Mouse (Mus musculus) spleen, postnatal 10 days (tissue): ENCODE results near the gene Gm45208.

Experiments
- DNase-seq, 2 experiments: peaks; one replicate each; pipeline ENCODE4 v3.0.0; 2021 to 2022; ENCODE audit warnings: low spot score in 2 of 2

Gene Gm45208

GRCm38 (mm10) chrX:7727176-7727575 is 5.1 kb downstream of the Gm45208 start:
- DNase-seq, result no peak

DNA sequence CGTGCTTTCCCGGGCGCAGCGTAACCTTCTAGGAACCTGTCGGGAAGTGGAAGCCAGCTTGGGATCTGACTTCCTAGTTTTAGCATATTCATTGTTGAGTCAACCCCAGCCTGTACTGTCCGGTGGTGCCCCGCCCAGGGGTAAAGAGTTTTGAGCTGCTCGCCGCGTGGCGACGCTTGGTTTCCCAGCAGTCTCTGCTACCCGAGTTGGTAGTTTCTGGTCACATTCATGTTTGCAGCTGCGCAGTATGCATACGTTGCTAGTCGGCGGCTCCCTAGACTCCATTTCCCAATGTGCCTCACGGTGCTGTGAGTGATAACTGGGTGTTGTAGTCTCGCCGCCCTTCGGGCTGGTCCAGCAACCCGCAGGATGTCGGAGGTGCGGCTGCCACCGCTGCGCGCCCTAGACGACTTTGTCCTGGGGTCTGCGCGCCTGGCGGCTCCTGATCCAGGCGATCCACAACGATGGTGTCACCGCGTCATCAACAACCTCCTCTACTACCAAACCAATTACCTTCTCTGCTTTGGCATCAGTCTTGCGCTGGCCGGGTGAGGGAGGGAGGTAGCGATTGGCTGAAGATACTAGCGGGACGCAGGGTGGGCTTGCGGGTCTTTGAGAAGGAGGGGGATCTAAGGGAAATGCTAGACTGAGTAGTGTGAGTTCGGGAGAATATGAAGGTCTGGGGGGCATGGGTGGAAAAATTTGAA is 6.3 kb downstream of the Gm45208 start, which contains the start of gene Praf2:
Gene Praf2, plus strand, starts transcription at position 225 of the 707 bp plus-strand sequence.
- DNase-seq, result peak; percentile 38 to 76

DNA sequence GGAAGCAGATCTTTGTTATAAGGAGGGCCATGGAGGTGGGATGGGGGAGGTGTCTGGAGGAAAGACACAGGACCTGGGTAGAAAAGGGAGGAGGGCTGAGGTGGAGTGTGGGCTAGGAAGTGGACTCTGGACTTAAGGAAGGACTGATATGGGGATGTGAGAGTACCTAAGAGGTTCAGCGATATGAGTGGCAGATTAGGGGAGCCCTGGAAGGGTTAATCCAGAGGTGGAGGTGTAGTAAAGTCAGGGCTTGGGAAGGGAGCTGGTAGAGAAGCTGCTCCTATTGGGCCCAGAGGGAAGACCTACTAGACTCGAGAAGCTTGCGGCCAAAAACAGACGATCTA is 6.8 kb downstream of the Gm45208 start:
- DNase-seq, result no peak

DNA sequence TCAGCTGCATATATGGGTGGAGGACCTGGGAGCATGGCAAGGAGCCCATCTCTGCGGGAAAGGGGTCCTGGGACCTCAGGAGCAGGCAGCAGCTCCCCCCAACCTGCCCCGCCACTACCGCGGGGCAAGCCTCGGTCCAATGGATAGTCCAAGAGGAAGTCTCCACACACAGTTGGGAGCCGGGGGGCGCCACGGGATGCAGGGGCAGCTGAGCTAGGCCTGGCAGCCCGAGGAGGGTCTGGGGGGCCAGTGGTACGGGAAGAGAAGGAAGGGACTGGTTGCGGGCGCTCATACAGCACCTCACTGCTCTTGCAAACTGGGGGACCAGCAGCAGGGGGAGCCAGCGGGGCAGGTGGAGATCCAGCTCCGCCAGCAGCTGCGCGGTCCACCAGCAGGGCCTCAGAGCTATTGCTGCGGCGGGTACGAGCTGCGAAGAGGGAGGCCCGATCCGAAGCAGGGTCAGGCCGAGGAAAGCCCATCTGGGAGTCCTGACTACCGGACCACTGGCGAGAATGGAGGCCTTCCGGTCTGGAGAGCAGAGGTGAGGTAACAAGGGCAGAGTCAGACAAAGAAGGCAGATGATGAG is 11.6 kb downstream of the Gm45208 start:
- DNase-seq, result peak; percentile 82 to 93

DNA sequence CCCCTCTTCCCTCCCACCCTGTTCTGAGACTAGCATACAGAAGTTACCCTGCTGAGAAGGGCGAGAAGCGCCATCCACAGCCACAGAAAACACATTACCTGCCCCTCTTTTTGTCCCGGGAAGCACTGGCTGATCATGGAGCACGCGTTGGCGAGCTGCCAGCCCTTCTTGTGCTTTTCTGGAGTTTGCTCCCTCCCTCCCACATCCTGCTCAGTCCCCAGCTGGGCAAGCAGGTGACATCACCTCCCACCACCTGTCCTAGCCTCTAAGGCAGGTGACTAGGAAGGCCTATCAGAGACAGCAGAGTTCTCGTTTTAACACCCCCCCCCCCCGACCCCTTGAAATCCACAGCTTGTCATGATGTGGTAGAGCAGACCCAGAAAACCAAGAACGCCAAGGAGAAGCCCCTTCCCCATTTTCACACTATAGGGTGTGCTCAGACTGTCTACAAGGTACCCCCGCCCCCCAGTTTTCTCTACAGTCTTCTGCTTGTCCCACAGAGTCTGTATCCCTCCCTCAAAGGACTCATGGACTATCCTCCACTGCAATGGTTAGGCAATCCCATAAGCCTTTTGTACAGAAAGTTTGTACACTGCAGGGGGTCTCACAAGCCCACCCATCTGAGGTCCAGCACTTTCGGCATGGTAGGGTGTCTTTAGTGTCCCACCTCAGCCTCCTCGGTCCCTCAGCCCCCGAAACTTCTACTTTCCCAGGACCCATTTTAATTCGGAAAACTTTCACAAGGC is 17.5 kb downstream of the Gm45208 start:
- no peak for DNase-seq

GRCm38 (mm10) chrX:7740082-7740819 is 18.2 kb downstream of the Gm45208 start:
- DNase-seq, result no peak

- no peak for DNase-seq
These were observed 19.1 kb downstream of the Gm45208 start for GRCm38 (mm10) chrX:7741103-7741502.

DNA sequence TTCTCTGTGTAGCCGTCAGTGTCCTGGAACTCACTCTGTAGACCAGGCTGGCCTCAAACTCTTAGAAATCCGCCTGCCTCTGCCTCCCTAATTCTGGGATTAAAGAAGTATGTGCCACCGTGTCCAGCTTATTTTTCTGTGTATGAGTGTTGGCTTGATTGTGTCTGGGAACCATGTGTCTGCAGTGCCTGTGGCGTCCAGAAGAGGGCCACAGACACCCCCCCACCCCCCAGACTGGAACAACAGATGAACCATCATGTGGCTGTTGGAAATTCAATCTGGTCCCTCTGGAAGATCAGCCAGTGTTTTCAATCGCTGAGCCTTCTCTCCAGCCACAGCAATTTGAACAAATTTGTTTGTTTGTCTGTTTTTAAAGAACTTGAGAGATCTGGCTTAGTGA is 21.4 kb downstream of the Gm45208 start:
- no peak for DNase-seq

GRCm38 (mm10) chrX:7744940-7745339 is 22.9 kb downstream of the Gm45208 start:
- DNase-seq, result no peak

DNA sequence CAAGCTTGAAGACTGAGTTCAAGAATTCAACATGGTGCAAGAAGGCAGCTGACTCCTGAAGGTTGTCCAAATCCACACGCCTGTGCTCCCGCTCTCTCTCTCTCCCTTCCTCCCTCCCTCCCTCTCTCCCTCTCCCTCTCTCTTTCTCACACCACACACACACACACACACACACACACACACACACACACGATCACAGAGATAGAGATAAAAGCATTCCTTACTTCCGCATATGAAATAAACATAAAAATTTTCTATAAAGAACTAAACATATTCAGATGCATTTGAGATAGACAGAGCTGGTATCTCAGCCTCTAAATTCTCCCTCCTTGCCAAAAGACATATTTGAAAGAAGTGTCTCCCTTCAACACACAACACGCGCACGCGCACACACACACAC is 23.4 kb downstream of the Gm45208 start:
- no peak for DNase-seq

GRCm38 (mm10) chrX:7750432-7751116 is 28.5 kb downstream of the Gm45208 start, which contains the start of gene Ccdc120:
Gene Ccdc120 (minus strand): TSS chrX:7750905.
- DNase-seq, result peak in 1 of 2 experiments; percentile 27

DNA sequence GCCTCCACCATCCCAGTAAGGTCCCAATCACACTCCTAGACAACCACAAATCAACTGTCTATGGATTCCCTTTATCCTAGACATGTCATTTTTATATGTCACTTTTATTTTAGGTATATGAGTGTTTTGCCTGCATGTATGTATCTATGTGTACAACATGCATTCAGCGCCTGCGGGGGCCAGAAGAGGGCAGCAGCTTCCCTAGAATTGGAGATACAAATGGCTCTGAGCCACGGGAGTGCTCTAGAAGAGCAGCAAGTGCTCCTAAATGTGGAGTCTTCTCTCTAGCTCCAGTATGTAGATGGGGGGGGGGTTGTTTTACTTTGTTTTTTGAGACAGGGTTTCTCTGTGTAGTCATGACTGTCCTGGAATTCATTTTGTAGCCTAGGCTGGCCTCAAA is 31.6 kb downstream of the Gm45208 start:
- DNase-seq, result peak in 1 of 2 experiments; percentile 42

GRCm38 (mm10) chrX:7762137-7762920 is 40.3 kb downstream of the Gm45208 start, which contains the start of gene Tfe3:
Gene Tfe3 (plus strand): TSS chrX:7762560.
- DNase-seq, result peak; percentile 71 to 92

GRCm38 (mm10) chrX:7762921-7763197 is 40.8 kb downstream of the Gm45208 start:
- no peak for DNase-seq

- DNase-seq, result no peak
These were observed 41.8 kb downstream of the Gm45208 start for GRCm38 (mm10) chrX:7763631-7764393.

- no peak for DNase-seq
These were observed 42.7 kb downstream of the Gm45208 start for GRCm38 (mm10) chrX:7764657-7765280.

- DNase-seq, result no peak
These were observed 43.2 kb downstream of the Gm45208 start for GRCm38 (mm10) chrX:7765281-7765670.

DNA sequence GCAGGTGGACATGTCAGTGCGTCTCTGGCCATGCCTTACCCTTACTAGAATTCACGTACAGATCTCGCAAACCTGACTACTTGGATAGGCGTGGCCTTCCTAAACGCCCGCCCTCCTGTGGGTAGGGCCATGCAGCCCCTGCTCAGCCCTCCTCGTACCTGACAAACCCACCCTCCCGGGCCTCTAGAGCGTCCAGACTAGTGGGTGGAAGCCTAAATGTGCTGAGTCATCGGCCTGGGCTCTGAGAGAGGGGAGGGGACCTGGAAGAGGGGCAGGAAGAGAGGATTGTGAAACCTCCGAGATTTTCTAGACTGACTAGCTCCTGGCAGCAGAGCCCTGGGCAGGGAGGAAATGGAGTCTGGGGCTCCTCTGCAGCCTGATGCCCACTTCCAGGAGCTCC is 43.7 kb downstream of the Gm45208 start:
- peak in 1 of 2 experiments; percentile 31 for DNase-seq

- no peak for DNase-seq
These were observed 47.4 kb downstream of the Gm45208 start for GRCm38 (mm10) chrX:7769302-7770017.
